In genomic region chr5:71227615-71228014, GRCm38 (mm10) we compare ENCODE assay signal across 23 mouse cellular contexts.
A peak's percentile ranks its signal among the peaks of the same experiment; 100 is the strongest.
DNase-seq lines count a peak whose midpoint lies in the region; ATAC-seq and TF ChIP-seq lines count a peak whose summit lies in the region.
"Had no signal": no experiment of that assay in that cellular context is flagged by ENCODE, and none has a peak within 500 bp of the region (broad histone marks: within the 10 kb centered on the region; RNA-seq: fewer than 3 reads in every experiment).

No protein-coding gene starts in this region.

- no peaks in the 10 kb centered on the region for H3K27me3 ChIP-seq in forebrain, postnatal 0 days (ENCODE audit: insufficient read depth, low read length)
- H3K27me3 ChIP-seq in forebrain, embryonic 16.5 days (replicated peaks; ENCODE audit: control insufficient read depth, insufficient read depth, low read length): no peaks in the 10 kb centered on the region
- H3K27me3 ChIP-seq: CH12.LX, Patski had no signal

- H3K36me3 ChIP-seq in forebrain, postnatal 0 days (ENCODE audit: insufficient read depth): no peaks in the 10 kb centered on the region
- H3K36me3 ChIP-seq in forebrain, embryonic 16.5 days (ENCODE audit: control insufficient read depth, insufficient read depth): no peaks in the 10 kb centered on the region
- H3K36me3 ChIP-seq: G1E had no signal

- no peak overlapping the region for H3K27ac ChIP-seq in forebrain, postnatal 0 days (ENCODE audit: low read depth, low read length)
- no peak overlapping the region for H3K27ac ChIP-seq in forebrain, embryonic 16.5 days (ENCODE audit: low read length)
- 0 out of 2 replicates have a peak overlapping the region, but pooled peaks have one; percentile 7 for H3K27ac ChIP-seq in olfactory bulb, adult 2 months (ENCODE audit: insufficient read depth, low read depth, low read length)

- no peak for TF ChIP-seq POLR2A in olfactory bulb, adult 2 months (IDR thresholded peaks at IDR 0.05; ENCODE audit: insufficient read depth, low read depth, low read length)

- no peak overlapping the region for H3K4me3 ChIP-seq in forebrain, postnatal 0 days (ENCODE audit: low read depth, low read length)
- H3K4me3 ChIP-seq in forebrain, embryonic 16.5 days (replicated peaks; ENCODE audit: low read length): no peak overlapping the region
- H3K4me3 ChIP-seq in olfactory bulb, adult 2 months (ENCODE audit: insufficient read depth, low read depth, low read length): no peak overlapping the region

- no peaks in the 10 kb centered on the region for H3K4me1 ChIP-seq in forebrain, postnatal 0 days (ENCODE audit: insufficient read depth)
- H3K4me1 ChIP-seq in forebrain, embryonic 16.5 days (replicated peaks; ENCODE audit: control insufficient read depth, insufficient read depth, low read length): no peaks in the 10 kb centered on the region
- no peaks in the 10 kb centered on the region for H3K4me1 ChIP-seq in olfactory bulb, adult 2 months (ENCODE audit: control insufficient read depth, insufficient read depth, low read length)

- peak; percentile 42; the same call in 1 of the 2 replicates for ATAC-seq in forebrain, postnatal 0 days
- no peak for ATAC-seq in forebrain, embryonic 16.5 days
- ATAC-seq in frontal cortex, adult (ENCODE audit: low TSS enrichment): peak; percentile 95
- ATAC-seq: activated CD4-positive, CD25-positive, alpha-beta regulatory T cell, adult 4 months; CD4-positive, CD25-positive, alpha-beta regulatory T cell, adult 4 months; Patski had no signal

- H3K9ac ChIP-seq in forebrain, postnatal 0 days: no peak overlapping the region
- no peak overlapping the region for H3K9ac ChIP-seq in forebrain, embryonic 16.5 days (replicated peaks; ENCODE audit: low read depth, low read length)

- no peak for TF ChIP-seq CTCF in forebrain, postnatal 0 days (IDR thresholded peaks at IDR 0.05; ENCODE audit: low read depth)
- TF ChIP-seq CTCF in olfactory bulb, adult 2 months (IDR thresholded peaks at IDR 0.05; ENCODE audit: insufficient read depth, low read depth, low read length): no peak

- DNase-seq in forebrain, postnatal 0 days: no peak
- DNase-seq in frontal cortex, postnatal 14 days (ENCODE audit: low spot score in 2 of 2): no peak
- peak; percentile 15 for DNase-seq in brain, adult 2 months (ENCODE audit: low read depth, low spot score)
- no peak for DNase-seq in retina, postnatal 1 day
- no peak for DNase-seq in urinary bladder, adult 2 months (ENCODE audit: low spot score)
- DNase-seq: adrenal gland, adult 2 months; adrenal gland, adult 8-10 months; adrenal gland, postnatal 10 days; adrenal gland, postnatal 14 days; adrenal gland, postnatal 25 days; adrenal gland, postnatal 36 days; B cell, adult 2 months; cerebellum, adult 11 months; cerebellum, adult 11-12 months; cerebellum, adult 18-20 months had no signal

- H3K9me3 ChIP-seq in forebrain, postnatal 0 days (ENCODE audit: low read length): no peaks in the 10 kb centered on the region
- no peaks in the 10 kb centered on the region for H3K9me3 ChIP-seq in forebrain, embryonic 16.5 days (ENCODE audit: control insufficient read depth, low read length)

- no peak overlapping the region for H3K4me2 ChIP-seq in forebrain, postnatal 0 days (ENCODE audit: low read depth)
- H3K4me2 ChIP-seq in forebrain, embryonic 16.5 days (ENCODE audit: low read length): no peak overlapping the region

- whole genome bisulfite sequencing in forebrain, postnatal 0 days: 78% methylated on average over 4 of the region's 4 CpGs
- 94% methylated on average over 4 of the region's 4 CpGs for WGBS in forebrain, embryonic 16.5 days
- WGBS in olfactory bulb, adult 2 months: 93% methylated on average over 4 of the region's 4 CpGs
